Mouse (Mus musculus): ENCODE measurements at regions not wholly inside any gene's neighbourhood (a gene's known extent, or its start where the extent isn't known, plus 50 kb on each side); places are given as distances from the start of the nearest gene placed in this dataset.

GRCm38 (mm10) chr5:126034846-126035245, 503.3 kb downstream of the Tmem132b start:
- H3K9me3 ChIP-seq, result no peaks in the 10 kb centered on the region
- H3K36me3 ChIP-seq, result no peaks in the 10 kb centered on the region
- 82% methylated on average over 1 of the region's 1 CpGs for WGBS
- no peak overlapping the region for H3K4me2 ChIP-seq
- H3K4me3 ChIP-seq, result no peak overlapping the region
- no peak overlapping the region for H3K27ac ChIP-seq (replicated peaks)
- no peak overlapping the region for H3K9ac ChIP-seq
- no peaks in the 10 kb centered on the region for H3K27me3 ChIP-seq
- ATAC-seq (ENCODE audit: low FRiP score, low read depth), result no peak
- H3K4me1 ChIP-seq (replicated peaks), result no peaks in the 10 kb centered on the region

- Histone ChIP-seq H3K4me2 (no peak overlapping the region), H3K27ac (replicated peaks) (no peak overlapping the region), H3K9me3 (no peaks in the 10 kb centered on the region), H3K9ac (no peak overlapping the region), H3K4me3 (no peak overlapping the region), H3K36me3 (no peaks in the 10 kb centered on the region), H3K27me3 (no peaks in the 10 kb centered on the region), H3K4me1 (replicated peaks) (no peaks in the 10 kb centered on the region)
- no peak for ATAC-seq (ENCODE audit: low FRiP score, low read depth)
- 8% methylated on average over 1 of the region's 1 CpGs for WGBS
Measured at GRCm38 (mm10) chr5:126036686-126037085, 505.1 kb downstream of the Tmem132b start.

GRCm38 (mm10) chr5:126045761-126046160, 514.2 kb downstream of the Tmem132b start:
- ATAC-seq (ENCODE audit: low FRiP score, low read depth), result no peak
- no peak overlapping the region for H3K4me2 ChIP-seq
- 82% methylated on average over 3 of the region's 3 CpGs for WGBS
- no peak overlapping the region for H3K27ac ChIP-seq (replicated peaks)
- H3K9ac ChIP-seq, result no peak overlapping the region
- H3K27me3 ChIP-seq, result no peaks in the 10 kb centered on the region
- no peaks in the 10 kb centered on the region for H3K4me1 ChIP-seq (replicated peaks)
- H3K4me3 ChIP-seq, result no peak overlapping the region
- no peaks in the 10 kb centered on the region for H3K9me3 ChIP-seq
- H3K36me3 ChIP-seq, result no peaks in the 10 kb centered on the region

GRCm38 (mm10) chr5:126063644-126064043, 532.1 kb downstream of the Tmem132b start:
- Histone ChIP-seq H3K27ac (replicated peaks) (no peak overlapping the region), H3K9me3 (no peaks in the 10 kb centered on the region), H3K4me3 (no peak overlapping the region), H3K27me3 (no peaks in the 10 kb centered on the region), H3K4me2 (no peak overlapping the region), H3K9ac (no peak overlapping the region), H3K36me3 (no peaks in the 10 kb centered on the region), H3K4me1 (replicated peaks) (no peaks in the 10 kb centered on the region)
- no peak for ATAC-seq (ENCODE audit: low FRiP score, low read depth)

- H3K4me1 ChIP-seq (replicated peaks), result peaks cover 5% of the 10 kb centered on the region; the same call in 1 of the 2 replicates
- no peak overlapping the region for H3K4me2 ChIP-seq
- no peak overlapping the region for H3K9ac ChIP-seq
- ATAC-seq (ENCODE audit: low FRiP score, low read depth), result no peak
- 17% methylated on average over 7 of the region's 7 CpGs for WGBS
- no peak overlapping the region for H3K4me3 ChIP-seq
- H3K36me3 ChIP-seq, result no peaks in the 10 kb centered on the region
- H3K27me3 ChIP-seq, result no peaks in the 10 kb centered on the region
- no peaks in the 10 kb centered on the region for H3K9me3 ChIP-seq
- H3K27ac ChIP-seq (replicated peaks), result no peak overlapping the region
Measured at GRCm38 (mm10) chr5:126079281-126079838, 547.8 kb downstream of the Tmem132b start.

DNA sequence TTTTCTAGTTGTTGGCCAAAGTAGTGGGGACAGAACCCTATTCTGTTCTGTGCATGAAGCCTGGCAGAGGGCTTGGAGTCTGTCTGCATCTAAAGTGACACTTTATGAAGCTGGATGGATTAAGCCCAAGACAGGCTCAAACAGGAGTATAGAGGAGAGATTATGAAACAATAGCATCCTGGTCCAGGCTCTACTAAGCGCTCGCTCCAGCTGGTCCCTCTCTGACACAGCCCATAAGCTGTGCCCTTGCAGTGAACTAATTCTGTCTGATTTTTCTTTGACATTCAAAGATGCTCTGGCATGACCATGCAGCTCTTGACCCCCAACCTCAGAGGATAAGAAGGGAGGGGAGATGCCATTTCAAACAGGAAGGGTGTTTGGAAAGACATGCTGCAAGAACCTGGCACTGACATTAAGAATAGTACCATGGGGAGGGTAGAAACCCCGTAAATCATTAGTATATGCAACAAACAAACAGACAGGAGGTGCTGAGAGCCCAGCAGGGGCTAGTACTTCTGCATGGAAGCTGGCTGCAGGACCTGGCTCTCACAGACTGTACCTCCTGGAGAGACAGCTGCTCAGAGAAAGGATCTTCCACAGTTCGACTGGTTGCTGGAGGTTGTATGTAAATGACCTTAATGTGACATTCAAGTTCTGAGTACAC, 556.8 kb downstream of the Tmem132b start:
- Histone ChIP-seq H3K4me2 (no peak overlapping the region), H3K27ac (replicated peaks) (no peak overlapping the region), H3K4me1 (replicated peaks) (0 out of 2 replicates have a peak, but pooled peaks cover 3% of the 10 kb centered on the region), H3K9ac (no peak overlapping the region), H3K36me3 (no peaks in the 10 kb centered on the region), H3K27me3 (no peaks in the 10 kb centered on the region), H3K4me3 (no peak overlapping the region), H3K9me3 (no peaks in the 10 kb centered on the region)
- 44% methylated on average over 4 of the region's 4 CpGs for WGBS
- ATAC-seq (ENCODE audit: low FRiP score, low read depth), result peak; percentile 48; the same call in 1 of the 2 replicates

- Histone ChIP-seq H3K4me1 (replicated peaks) (0 out of 2 replicates have a peak, but pooled peaks cover 3% of the 10 kb centered on the region), H3K27me3 (no peaks in the 10 kb centered on the region), H3K36me3 (no peaks in the 10 kb centered on the region), H3K4me2 (no peak overlapping the region), H3K4me3 (no peak overlapping the region), H3K9me3 (no peaks in the 10 kb centered on the region), H3K9ac (no peak overlapping the region), H3K27ac (replicated peaks) (no peak overlapping the region)
- 87% methylated on average over 5 of the region's 5 CpGs for WGBS
- ATAC-seq (ENCODE audit: low FRiP score, low read depth), result no peak
Measured at GRCm38 (mm10) chr5:126093196-126093595, 561.6 kb downstream of the Tmem132b start.

DNA sequence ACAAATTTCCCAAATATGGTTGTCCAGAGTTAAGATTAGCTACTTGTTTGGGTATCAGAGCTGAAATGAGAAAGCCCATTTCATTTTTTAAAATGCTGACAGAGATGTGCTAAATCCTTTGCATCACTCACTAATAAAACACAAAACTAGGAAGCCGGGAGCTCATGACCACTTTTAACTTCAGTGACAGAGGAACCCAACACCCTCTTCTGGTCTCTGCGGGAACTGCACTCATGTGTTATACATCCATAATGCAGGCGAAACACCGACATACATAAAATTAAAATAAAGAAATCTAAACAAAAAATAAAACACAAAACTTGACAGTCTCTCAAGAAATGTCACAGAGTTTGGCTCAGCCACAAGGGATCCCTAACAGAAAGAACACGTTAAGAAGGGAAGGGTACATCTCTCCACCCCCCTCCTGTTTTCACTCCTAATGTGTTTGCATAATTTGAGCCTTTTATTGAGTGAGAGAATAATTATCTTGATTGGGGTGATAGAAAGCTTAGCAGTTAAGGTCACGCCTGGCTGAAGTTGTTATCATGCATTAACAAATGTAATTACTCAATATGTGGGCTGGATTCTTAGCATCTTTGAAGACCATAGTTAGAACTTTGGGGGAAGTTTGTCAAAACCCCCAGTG, 565.2 kb downstream of the Tmem132b start:
- H3K9me3 ChIP-seq, result no peaks in the 10 kb centered on the region
- 0 out of 2 replicates have a peak, but pooled peaks cover 3% of the 10 kb centered on the region for H3K4me1 ChIP-seq (replicated peaks)
- no peaks in the 10 kb centered on the region for H3K27me3 ChIP-seq
- H3K36me3 ChIP-seq, result no peaks in the 10 kb centered on the region
- no peak overlapping the region for H3K9ac ChIP-seq
- H3K4me2 ChIP-seq, result no peak overlapping the region
- 79% methylated on average over 6 of the region's 6 CpGs for WGBS
- no peak overlapping the region for H3K4me3 ChIP-seq
- H3K27ac ChIP-seq (replicated peaks), result no peak overlapping the region
- ATAC-seq (ENCODE audit: low FRiP score, low read depth), result no peak

GRCm38 (mm10) chr5:126097262-126097628, 565.7 kb downstream of the Tmem132b start:
- Histone ChIP-seq H3K27me3 (no peaks in the 10 kb centered on the region), H3K4me2 (no peak overlapping the region), H3K4me1 (replicated peaks) (no peaks in the 10 kb centered on the region), H3K27ac (replicated peaks) (no peak overlapping the region), H3K9me3 (no peaks in the 10 kb centered on the region), H3K4me3 (no peak overlapping the region), H3K9ac (no peak overlapping the region), H3K36me3 (no peaks in the 10 kb centered on the region)
- ATAC-seq (ENCODE audit: low FRiP score, low read depth), result no peak

- Histone ChIP-seq H3K4me3 (no peak overlapping the region), H3K4me1 (replicated peaks) (no peaks in the 10 kb centered on the region), H3K9me3 (no peaks in the 10 kb centered on the region), H3K36me3 (no peaks in the 10 kb centered on the region), H3K27ac (replicated peaks) (no peak overlapping the region), H3K9ac (no peak overlapping the region), H3K4me2 (no peak overlapping the region), H3K27me3 (no peaks in the 10 kb centered on the region)
- 90% methylated on average over 7 of the region's 7 CpGs for WGBS
- ATAC-seq (ENCODE audit: low FRiP score, low read depth), result no peak
Measured at GRCm38 (mm10) chr5:126098433-126098832, 566.9 kb downstream of the Tmem132b start.

GRCm38 (mm10) chr5:126099931-126100330, 568.4 kb downstream of the Tmem132b start:
- H3K4me2 ChIP-seq, result no peak overlapping the region
- H3K4me1 ChIP-seq (replicated peaks), result no peaks in the 10 kb centered on the region
- H3K9me3 ChIP-seq, result no peaks in the 10 kb centered on the region
- 93% methylated on average over 8 of the region's 8 CpGs for WGBS
- no peak overlapping the region for H3K27ac ChIP-seq (replicated peaks)
- H3K4me3 ChIP-seq, result no peak overlapping the region
- ATAC-seq (ENCODE audit: low FRiP score, low read depth), result no peak
- H3K27me3 ChIP-seq, result no peaks in the 10 kb centered on the region
- H3K36me3 ChIP-seq, result no peaks in the 10 kb centered on the region
- H3K9ac ChIP-seq, result no peak overlapping the region

GRCm38 (mm10) chr5:126104464-126104863, 572.9 kb downstream of the Tmem132b start:
- Histone ChIP-seq H3K4me2 (no peak overlapping the region), H3K4me1 (replicated peaks) (no peaks in the 10 kb centered on the region), H3K27ac (replicated peaks) (no peak overlapping the region), H3K9me3 (no peaks in the 10 kb centered on the region), H3K27me3 (no peaks in the 10 kb centered on the region), H3K9ac (no peak overlapping the region), H3K4me3 (no peak overlapping the region), H3K36me3 (no peaks in the 10 kb centered on the region)
- no peak for ATAC-seq (ENCODE audit: low FRiP score, low read depth)
- WGBS, result 85% methylated on average over 5 of the region's 5 CpGs

All from hindbrain, embryonic 15.5 days (tissue).